Mouse (Mus musculus) thymus, adult 2 months (tissue): ENCODE measurements around the gene Spry1.

Experiments used
- CTCF ChIP-seq: fragments of 200-500 bp; IDR thresholded peaks from 2 replicates; pipeline ENCODE4 v1.5.1; 2012; ENCODE audit warnings: mild to moderate bottlenecking, control low read depth, low read length, moderate library complexity, borderline replicate concordance; ENCODE audit not compliant: control insufficient read depth, poor library complexity, insufficient read depth; ENCODE audit errors: extremely low read depth
- POLR2A ChIP-seq: fragments of 200-500 bp; IDR thresholded peaks from 2 replicates; pipeline ENCODE4 v1.6.1; 2012; ENCODE audit warnings: mild to moderate bottlenecking, low read length, control low read depth, moderate library complexity; ENCODE audit not compliant: control insufficient read depth, poor library complexity, insufficient read depth; ENCODE audit errors: extremely low read depth

DNA sequence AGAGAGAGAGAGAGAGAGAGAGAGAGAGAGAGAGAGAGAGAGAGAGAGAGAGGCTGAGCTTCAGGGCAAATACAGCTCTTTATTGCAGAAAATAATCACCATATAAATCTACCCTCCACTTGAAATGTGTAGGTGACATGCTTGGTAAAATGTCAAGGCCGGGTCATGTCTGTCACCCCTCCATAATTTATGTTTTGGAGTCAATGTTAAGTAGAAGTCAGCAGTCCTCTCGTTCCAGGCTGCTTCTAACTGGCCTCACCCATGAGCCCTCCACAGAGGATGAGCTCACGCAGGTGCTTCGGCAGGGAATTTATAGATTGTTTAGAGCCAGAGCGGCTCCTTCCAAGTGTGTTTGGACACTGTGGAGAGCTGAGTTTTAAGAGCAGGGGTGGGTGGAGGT is 18.4 kb downstream of the Spry1 start:
- no peak for TF ChIP-seq CTCF
- no peak for TF ChIP-seq POLR2A
